Mouse (Mus musculus) neutrophil, adult 5-6 weeks (primary cell): ENCODE data around the gene Prim1. TPM values are rescaled to one million over a fixed set of nuclear protein-coding genes. Genes with fewer than 3 reads are reported as not detected.
"Not testable (repeated sequence)": the region's sequence is repeated elsewhere in the genome, so short reads cannot be mapped to it uniquely, and the experiment has no call there.

Source experiments
- ATAC-seq: fragments of 151-379, 151-347 bp; 2 replicates; pipeline ENCODE4 v1.8.0; 2017; ENCODE audit warnings: mild to moderate bottlenecking, moderate TSS enrichment; ENCODE audit not compliant: insufficient number of reproducible peaks, poor library complexity, low FRiP score, severe bottlenecking; ENCODE audit errors: extremely low read depth
- total RNA-seq: library from RNA; stranded (forward); fragments of 200-1000 nt; gene quantifications from 2 replicates; pipeline ENCODE4 v1.2.3, GENCODE M21; 2017

Prim1 gene
- total RNA-seq, 1 experiment from 2014 or later = 14.2 TPM

DNA sequence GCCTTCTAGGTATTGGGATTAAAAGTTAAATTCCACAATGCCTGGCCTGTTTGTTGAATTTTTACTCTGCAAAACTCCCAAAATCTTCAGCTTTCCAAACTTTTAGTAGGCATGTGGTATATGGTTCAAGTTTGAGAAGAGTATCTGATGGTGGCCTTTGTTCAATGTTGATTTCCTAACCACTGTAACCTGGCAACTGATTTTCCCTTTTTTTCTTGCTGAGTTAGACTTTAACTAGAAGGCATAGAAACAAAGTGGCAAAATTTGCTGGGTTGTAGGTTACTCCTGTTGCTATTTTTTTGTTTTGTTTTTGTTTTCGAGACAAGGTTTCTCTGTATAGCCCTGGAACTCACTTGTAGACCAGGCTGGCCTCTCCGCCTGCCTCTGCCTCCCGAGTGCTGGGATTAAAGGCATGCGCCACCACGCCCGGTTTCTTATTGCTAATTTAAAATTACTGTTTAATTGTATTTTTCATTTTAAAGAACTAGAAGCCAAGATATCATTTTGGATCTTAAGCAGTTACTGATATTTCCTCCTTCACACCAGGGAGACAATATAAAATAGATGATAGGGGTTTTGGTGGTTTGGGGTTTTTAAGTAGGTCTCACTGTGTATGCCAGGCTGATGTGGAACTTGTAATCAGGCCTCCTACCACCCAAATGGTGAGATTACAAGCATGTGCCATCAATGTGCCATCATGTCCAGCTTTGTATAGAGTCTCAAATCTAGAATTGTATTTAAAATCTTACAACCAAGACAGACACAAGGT, 47.4 kb downstream of the Prim1 start:
- no peak for ATAC-seq

GRCm38 (mm10) chr10:128066072-128066471, 51.1 kb downstream of the Prim1 start:
- no peak for ATAC-seq

DNA sequence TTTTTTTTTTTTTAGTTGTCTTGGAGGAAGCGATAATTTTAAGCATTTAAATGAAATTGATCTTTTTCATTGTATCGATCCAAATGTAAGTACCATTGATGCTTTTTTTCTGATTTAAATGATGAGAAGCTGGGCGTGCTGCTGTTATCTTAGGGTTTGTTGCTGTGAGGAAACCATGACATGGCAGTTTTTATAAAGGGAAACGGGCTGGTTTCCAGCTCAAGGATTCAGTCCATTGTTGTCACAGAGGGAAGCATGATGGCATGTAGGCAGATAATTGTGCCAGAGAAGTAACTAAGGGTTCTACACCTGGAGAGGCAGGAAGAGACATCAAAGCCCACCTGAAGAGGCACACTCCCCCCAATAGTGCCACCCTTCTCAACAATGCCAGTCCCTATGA, 54.2 kb downstream of the Prim1 start:
- no peak for ATAC-seq

GRCm38 (mm10) chr10:128070432-128070831, 55.5 kb downstream of the Prim1 start:
- not testable (repeated sequence) for ATAC-seq

DNA sequence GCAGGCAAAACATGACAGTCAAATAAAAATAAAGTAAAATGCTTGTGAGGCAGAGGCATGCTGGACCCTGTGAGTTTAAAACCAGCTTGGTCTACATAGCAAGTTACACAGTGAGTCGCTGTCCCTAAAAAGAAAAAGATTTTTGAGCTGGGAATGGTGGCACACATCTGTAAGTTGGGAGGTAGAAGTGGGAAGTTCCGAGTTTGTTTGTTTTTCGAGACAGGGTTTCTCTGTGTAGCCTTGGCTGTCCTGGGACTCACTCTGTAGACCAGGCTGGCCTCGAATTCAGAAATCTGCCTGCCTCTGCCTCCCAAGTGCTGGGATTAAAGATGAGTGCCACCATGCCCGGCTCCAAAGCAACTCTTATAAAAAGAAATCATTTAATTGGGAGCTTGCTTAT, 63.3 kb downstream of the Prim1 start:
- ATAC-seq = not testable (repeated sequence)

Other genes starting within 250 kb of the Prim1 start
- gene Rdh9, start 238.8 kb upstream of the Prim1 start, total RNA-seq = 1.7 TPM in 1 of 2 replicates, not detected in the other
- not detected in 2 replicates for gene Rdh16, start 214.0 kb upstream of the Prim1 start, total RNA-seq
- not detected in 2 replicates for gene Rdh19, start 165.2 kb upstream of the Prim1 start, total RNA-seq
- not detected in 2 replicates for gene Rdh16f2, start 148.7 kb upstream of the Prim1 start, total RNA-seq
- not detected in 2 replicates for gene Rdh7, start 126.4 kb upstream of the Prim1 start, total RNA-seq
- not detected in 2 replicates for gene Sdr9c7, start 116.7 kb upstream of the Prim1 start, total RNA-seq
- gene Hsd17b6, start 7.6 kb upstream of the Prim1 start, total RNA-seq = not detected in 2 replicates
- 597 and 674 TPM in 2 replicates for gene Naca, start 20.4 kb downstream of the Prim1 start, total RNA-seq
- gene Ptges3, start 43.8 kb downstream of the Prim1 start, total RNA-seq = 103 and 105 TPM in 2 replicates
- gene Atp5b, start 68.1 kb downstream of the Prim1 start, total RNA-seq = 512 and 588 TPM in 2 replicates
- 70.1 and 75.0 TPM in 2 replicates for gene Baz2a, start 76.4 kb downstream of the Prim1 start, total RNA-seq
- 8.3 and 12.5 TPM in 2 replicates for gene Rbms2, start 165.1 kb downstream of the Prim1 start, total RNA-seq
- not detected in 2 replicates for gene Gls2, start 179.3 kb downstream of the Prim1 start, total RNA-seq
- 4.4 TPM in 2 replicates for gene Spryd4, start 196.6 kb downstream of the Prim1 start, total RNA-seq
- gene Mip, start 210.7 kb downstream of the Prim1 start, total RNA-seq = 0.49 TPM in 1 of 2 replicates, not detected in the other
- gene Timeless, start 216.9 kb downstream of the Prim1 start, total RNA-seq = 13.6 and 17.5 TPM in 2 replicates
- 0.23 TPM in 1 of 2 replicates, not detected in the other for gene Apon, start 238.9 kb downstream of the Prim1 start, total RNA-seq